Mouse (Mus musculus) lung, adult 18-20 months (tissue): ENCODE data around the gene Setx.
A peak's percentile ranks its signal among the peaks of the same experiment; 100 is the strongest.

ENCODE experiments used
- DNase-seq, 2 experiments: peaks; one replicate each; pipeline ENCODE4 v3.0.0; 2022; ENCODE audit warnings: mixed read lengths in 2 of 2

Setx gene

GRCm38 (mm10) chr2:29151941-29152340 lies 28.0 kb downstream of the Setx start:
- no peak for DNase-seq

- no peak for DNase-seq
These were observed 44.1 kb downstream of the Setx start for GRCm38 (mm10) chr2:29168067-29168466.

DNA sequence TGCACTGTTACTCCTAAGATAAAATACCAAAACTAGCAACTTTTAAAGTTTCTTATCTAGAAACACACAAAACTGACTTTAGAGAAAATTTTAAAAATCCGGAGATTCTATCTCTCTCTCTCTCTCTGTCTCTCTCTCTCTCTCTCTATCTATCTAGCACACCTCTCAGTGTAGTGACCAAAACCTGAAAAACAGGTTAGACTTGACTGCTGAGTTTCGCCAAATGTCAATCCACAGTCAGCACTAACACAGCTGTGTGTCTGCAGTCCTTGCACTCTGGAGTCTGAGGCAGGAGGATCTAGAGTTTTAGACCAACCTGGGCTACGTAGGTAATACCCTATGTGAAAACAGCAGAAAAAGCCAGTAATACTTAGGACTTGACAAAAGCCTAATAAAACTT lies 50.9 kb downstream of the Setx start:
- peak in 1 of 2 experiments; percentile 31 for DNase-seq

GRCm38 (mm10) chr2:29179810-29180209 lies 55.8 kb downstream of the Setx start:
- no peak for DNase-seq

- DNase-seq = no peak
These were observed 57.1 kb downstream of the Setx start for GRCm38 (mm10) chr2:29181111-29181510.

- DNase-seq = no peak
These were observed 59.4 kb downstream of the Setx start for GRCm38 (mm10) chr2:29183266-29183924.

DNA sequence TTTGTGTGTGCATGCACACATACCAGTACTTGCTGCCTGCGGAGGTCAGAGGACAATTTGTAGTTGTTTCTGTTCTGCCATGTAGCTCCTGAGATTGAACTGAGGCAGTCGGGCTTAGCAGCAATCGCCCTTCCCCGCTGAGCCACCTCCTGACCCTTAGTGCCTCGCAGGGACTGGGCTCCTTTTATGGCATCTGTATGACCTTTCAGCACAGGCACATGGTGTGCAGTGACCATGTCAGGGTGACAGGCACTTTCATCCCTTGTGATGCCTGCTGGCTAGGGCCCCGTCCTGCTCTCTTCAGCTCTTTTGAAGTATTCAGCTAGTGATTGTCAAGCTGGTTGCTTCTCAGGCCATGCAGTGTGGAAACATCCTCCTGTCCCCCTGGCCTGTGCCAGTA lies 62.2 kb downstream of the Setx start:
- DNase-seq = no peak

DNA sequence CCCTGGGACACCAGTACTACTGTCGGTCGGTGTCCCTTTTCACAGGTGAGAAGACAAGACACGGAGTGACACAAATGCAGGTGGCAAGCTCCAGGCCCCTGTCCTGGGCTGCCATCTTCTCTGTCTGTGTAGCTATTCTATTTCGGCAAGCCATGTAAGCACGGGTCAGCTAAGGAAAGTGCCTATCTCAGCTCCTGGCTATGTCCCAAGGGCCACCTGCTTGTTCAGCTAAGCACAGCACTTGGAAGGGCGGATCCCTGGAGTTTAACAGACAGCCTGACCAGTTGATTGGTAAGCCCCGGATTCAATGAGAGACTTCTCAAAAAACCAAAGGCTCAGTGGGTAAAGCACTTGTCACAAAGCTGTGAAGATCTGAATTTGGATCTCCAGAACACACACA lies 66.4 kb downstream of the Setx start:
- no peak for DNase-seq

DNA sequence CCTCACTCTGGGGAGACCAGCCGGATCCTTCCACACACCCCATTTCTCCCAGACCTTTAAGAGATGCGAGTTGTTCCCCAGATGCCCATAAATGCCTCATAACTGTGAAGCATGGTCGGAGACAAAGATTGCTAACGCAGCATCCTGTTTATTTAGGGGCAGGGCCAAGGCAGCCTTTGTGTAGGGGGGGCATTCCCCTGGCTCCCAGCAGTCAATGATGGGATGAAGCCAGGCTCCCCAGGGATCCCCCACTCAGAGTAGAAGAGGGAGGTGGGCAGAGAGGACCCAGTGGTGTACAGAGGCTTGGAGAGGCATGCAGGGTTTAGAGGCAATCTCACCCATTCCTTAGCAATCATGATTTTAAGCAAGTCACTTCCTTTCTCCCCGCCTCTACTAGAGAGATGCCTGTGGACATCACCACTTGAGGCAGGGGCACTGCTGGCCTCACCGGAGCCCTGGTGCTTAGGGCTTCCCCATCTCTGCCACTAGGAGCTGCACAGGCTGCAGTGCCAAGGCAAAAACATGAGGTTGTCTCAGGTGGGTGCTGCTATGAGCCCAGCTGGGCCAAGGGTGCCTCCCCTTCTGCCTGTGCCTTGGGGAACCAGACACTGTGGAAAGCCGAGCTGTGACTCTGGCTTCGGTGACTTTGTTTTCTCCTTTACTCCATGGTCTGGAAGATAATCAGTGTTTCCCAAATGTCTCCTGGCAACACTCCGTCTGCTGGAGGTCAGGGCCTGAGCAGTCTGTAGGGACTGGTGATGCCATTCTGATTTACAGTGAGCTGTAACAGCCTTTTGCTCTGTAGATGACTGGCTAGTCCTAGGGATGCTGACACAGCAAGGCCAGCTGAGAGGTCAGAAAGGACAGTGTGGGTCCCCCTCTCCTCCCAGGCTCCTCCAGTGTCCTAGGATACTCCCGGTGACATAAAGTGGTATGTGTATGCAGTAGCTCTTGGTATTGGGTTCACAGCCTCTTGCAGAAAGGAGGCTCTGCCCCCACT lies 67.5 kb downstream of the Setx start:
- no peak for DNase-seq

GRCm38 (mm10) chr2:29192629-29193278 lies 68.8 kb downstream of the Setx start:
- DNase-seq = no peak

- peak in 1 of 2 experiments; percentile 8 for DNase-seq
These were observed 70.0 kb downstream of the Setx start for GRCm38 (mm10) chr2:29193819-29194546.

DNA sequence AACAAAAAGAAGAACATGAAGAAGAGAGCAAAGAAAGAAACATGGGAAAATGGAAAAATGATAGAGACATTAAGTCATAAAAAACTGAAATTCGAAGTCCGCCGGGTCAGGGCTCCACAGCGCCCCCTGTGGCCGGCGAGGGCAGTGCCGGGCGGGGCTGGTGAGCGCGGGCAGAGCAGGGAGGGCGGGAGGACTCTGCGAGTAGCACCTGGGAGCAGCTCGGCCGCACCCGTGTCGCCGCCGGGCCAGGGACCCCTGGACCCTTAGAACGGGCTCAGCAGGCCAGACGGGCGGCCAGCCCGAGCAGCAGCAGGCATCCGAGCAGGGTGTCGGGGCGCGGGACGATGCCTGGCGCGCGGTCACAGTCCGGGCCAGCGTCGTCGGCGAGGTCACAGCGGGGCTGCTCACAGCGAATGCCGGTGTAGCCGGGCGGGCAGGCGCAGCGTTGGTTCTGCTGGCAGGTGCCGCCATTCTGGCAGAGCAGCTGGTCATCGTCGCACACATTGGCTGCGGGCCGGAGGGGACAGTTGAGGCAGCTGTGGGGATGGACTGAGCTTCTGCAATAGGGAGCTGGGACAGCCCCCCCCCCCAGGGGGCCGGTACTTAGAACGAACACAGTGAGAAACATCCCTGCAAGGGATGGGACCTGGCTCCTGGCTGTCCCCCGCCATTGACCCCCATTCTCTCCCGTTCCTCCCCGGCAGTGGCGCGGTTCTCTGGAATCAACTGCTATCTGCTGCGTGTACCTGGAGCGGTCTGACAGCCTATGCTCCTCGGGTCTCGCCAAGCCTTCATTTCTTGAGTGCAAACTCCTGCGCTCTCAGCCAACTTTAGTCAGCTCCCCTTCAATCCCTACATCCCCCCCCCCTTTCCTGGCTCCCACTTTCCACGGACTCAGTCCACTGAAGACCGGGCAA lies 70.8 kb downstream of the Setx start:
- peak; percentile 62 to 72 for DNase-seq

GRCm38 (mm10) chr2:29196844-29197243 lies 72.9 kb downstream of the Setx start:
- no peak for DNase-seq

DNA sequence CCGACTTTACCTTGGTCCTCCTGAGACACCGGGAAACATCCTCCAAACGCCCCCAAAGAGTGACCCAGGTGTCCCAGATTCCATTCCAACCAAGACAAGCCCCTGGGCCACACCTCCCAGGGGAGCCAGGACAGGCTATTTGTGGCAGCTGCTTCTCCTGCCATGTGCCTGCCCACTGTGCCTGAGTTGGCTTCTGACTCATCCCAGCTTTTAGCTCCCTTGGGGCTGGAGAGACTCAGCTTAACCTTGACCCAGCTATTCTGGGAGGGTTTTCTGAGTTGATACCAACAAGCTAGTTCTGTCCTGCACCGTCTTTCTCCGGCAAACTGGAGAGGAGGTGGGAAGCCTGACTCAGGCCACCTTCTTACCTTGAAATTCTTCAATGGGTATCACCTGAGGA lies 74.5 kb downstream of the Setx start:
- DNase-seq = no peak

GRCm38 (mm10) chr2:29199909-29200308 lies 75.9 kb downstream of the Setx start:
- DNase-seq = peak; percentile 18 to 28

DNA sequence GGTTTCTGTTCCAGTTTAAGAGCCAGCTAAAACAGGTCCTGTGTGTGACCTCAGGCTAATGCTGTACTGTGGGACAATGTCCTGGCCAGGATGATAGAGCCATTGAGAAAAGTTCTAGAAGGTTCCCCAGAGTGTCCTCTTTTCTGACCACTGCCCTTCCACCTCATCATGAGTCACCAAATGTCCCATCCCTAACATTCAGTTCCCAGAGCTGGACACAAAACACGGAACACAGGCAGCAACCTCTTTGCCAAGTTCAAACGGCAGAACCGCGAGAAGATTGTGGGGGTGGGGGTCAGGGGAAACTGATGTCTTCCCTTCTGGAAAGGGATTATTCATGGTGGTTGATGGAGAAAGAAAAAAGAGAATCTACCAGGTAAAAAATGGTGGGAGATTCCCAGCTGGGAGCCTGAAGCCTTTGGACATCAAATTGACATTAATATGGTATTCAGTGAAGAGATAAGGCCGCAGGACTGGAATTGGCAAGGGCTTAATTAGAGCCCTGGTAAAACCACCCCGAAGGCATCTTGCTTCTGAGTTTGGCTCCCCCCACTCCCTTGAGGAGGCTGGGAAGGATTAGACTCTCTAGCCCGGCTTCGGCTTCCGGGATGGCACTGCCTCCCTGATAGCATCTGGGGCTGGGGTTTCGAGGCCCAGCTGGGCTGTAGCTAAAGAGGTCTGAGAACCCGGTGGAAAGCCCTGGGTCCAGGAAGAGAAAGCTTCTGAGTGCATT lies 77.4 kb downstream of the Setx start:
- no peak for DNase-seq

GRCm38 (mm10) chr2:29206156-29206555 lies 82.2 kb downstream of the Setx start:
- no peak for DNase-seq

DNA sequence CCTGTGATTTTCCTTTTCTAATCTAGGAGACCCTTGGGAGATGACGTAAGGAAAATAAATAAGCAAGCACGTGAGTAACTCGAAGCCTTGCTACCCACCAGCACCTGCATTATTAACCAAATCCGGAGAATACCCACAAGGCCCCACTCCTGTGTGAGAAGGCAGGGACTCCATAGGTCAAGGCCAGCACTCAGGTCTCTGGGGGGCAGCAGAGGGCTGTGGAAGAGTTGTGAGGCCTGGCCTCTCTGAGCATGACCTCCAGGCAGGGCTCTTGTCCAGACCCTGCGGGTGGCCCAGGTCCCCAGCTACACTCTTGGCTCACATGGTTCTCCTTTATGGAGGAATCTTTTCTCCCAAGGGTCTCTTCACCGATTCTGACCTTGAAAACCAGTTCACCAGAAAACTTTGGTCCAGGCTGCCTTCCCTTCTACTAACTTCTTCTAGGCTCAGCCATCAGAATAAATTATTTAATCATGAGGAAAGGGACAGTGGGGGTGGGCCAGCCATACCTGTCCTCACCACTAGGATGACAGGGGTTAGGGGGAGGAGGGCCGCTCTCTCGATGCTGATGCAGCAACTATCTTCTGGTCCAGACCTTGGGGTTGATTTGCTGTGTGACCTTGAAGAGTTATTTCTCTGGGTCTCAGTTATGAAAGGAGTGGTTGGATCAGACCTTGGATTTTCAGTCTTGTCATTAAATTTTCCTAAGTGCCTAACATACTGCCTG lies 92.5 kb downstream of the Setx start:
- peak in 1 of 2 experiments; percentile 27 for DNase-seq

DNA sequence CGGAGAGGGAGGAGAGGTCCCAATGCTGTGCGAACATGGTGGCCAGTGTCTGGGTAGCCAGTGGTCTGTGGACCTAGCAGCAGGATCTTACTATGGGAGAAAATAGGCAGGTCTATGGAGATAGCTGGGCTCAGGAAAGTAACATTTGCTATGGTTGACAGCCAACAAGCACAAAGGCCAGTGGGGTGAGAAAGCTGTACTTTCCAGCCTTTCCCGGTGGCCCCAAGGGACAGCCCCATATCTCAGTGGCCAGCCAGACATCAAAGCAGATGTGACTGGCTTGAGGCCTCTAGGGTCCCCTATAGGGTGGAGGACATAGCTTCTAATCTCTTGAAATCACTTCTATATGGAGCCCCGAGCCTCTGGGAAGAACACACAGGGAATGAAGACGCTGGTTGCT lies 93.1 kb downstream of the Setx start:
- DNase-seq = no peak

GRCm38 (mm10) chr2:29217897-29218296 lies 93.9 kb downstream of the Setx start:
- peak; percentile 20 to 27 for DNase-seq
